Mouse (Mus musculus) embryonic facial prominence, embryonic 14.5 days (tissue): ENCODE measurements around the gene Gprc5c. TPM values are rescaled to one million over a fixed set of nuclear protein-coding genes. Genes with fewer than 3 reads are reported as not detected.

Experiments used
- ATAC-seq: fragments of 200-750 bp; cut with Nextera tagmentation; 2 replicates; pipeline ENCODE4 v1.8.0; 2017; ENCODE audit warnings: low read depth, moderate number of reproducible peaks, moderate TSS enrichment
- DNase-seq: peaks from one replicate; pipeline ENCODE4 v3.0.0-alpha.2; 2015; ENCODE audit warnings: low spot score
- H3K27ac ChIP-seq: fragments of 300-500 bp; sonication (generic); replicated peaks from 2 replicates; pipeline ENCODE4 v1.5.1; 2014; ENCODE audit warnings: low read depth, mild to moderate bottlenecking, low read length, moderate library complexity
- H3K27me3 ChIP-seq: fragments of 300-500 bp; sonication (generic); replicated peaks from 2 replicates; pipeline ENCODE4 v1.6.1; 2014; ENCODE audit warnings: low read length; ENCODE audit not compliant: control insufficient read depth, insufficient read depth
- H3K36me3 ChIP-seq: fragments of 300-500 bp; sonication (generic); 2 replicates; pipeline ENCODE4 v1.6.1; 2014; ENCODE audit warnings: low read length, mixed read lengths; ENCODE audit not compliant: control insufficient read depth, insufficient read depth
- H3K4me1 ChIP-seq: fragments of 300-500 bp; sonication (generic); 2 replicates; pipeline ENCODE4 v1.6.1; 2014; ENCODE audit warnings: antibody characterized with exemption, low read length; ENCODE audit not compliant: control insufficient read depth, insufficient read depth
- H3K4me2 ChIP-seq: fragments of 300-500 bp; sonication (generic); 2 replicates; pipeline ENCODE4 v1.6.1; 2014; ENCODE audit warnings: low read depth, mild to moderate bottlenecking, low read length, moderate library complexity, mixed read lengths
- H3K4me3 ChIP-seq: fragments of 300-500 bp; sonication (generic); 2 replicates; pipeline ENCODE4 v1.5.1; 2014; ENCODE audit warnings: low read depth, mild to moderate bottlenecking, low read length
- H3K9ac ChIP-seq: fragments of 300-500 bp; sonication (generic); 2 replicates; pipeline ENCODE4 v1.6.1; 2014; ENCODE audit warnings: low read depth, mild to moderate bottlenecking, low read length, moderate library complexity, mixed read lengths
- H3K9me3 ChIP-seq: fragments of 300-500 bp; sonication (generic); 2 replicates; pipeline ENCODE4 v1.6.1; 2016; ENCODE audit warnings: low read length; ENCODE audit not compliant: control insufficient read depth
- WGBS: fragments of 180-500 bp; shearing (Covaris S2); extraction: QIAGEN DNeasy Blood & Tissue Kit; methylation state at CpG from one replicate; pipeline ENCODE4 v1.1.7; 2014; 5-methylcytosine and 5-hydroxymethylcytosine counted together
- polyA plus RNA-seq: library from polyadenylated mRNA; unstranded; fragments of >200 nt; fragmentation: Nextera tagmentation; extraction: Ambion mirVana; gene quantifications from 2 replicates; pipeline ENCODE4 v1.2.1, GENCODE M21; 2014

Gene Gprc5c
- polyA plus RNA-seq, 1 experiment from 2014 or later, result 40.3 TPM

GRCm38 (mm10) chr11:114847008-114847407 lies 3.9 kb upstream of the Gprc5c start:
- no peaks in the 10 kb centered on the region; the same call in 1 of the 2 replicates for H3K27me3 ChIP-seq
- H3K9me3 ChIP-seq, result no peaks in the 10 kb centered on the region
- no peak overlapping the region for H3K4me3 ChIP-seq
- H3K27ac ChIP-seq, result no peak overlapping the region
- peaks cover 18% of the 10 kb centered on the region for H3K4me1 ChIP-seq
- ATAC-seq (no peak), DNase-seq (peak; percentile 20)
- WGBS, result 62% methylated on average over 5 of the region's 5 CpGs
- no peaks in the 10 kb centered on the region for H3K36me3 ChIP-seq
- H3K4me2 ChIP-seq, result no peak overlapping the region
- H3K9ac ChIP-seq, result no peak overlapping the region

- Histone ChIP-seq H3K9ac (no peak overlapping the region; the same call in 1 of the 2 replicates), H3K27me3 (no peaks in the 10 kb centered on the region; the same call in 1 of the 2 replicates), H3K4me2 (no peak overlapping the region; the same call in 1 of the 2 replicates), H3K4me1 (peaks cover 21% of the 10 kb centered on the region), H3K27ac (no peak overlapping the region), H3K4me3 (no peak overlapping the region), H3K36me3 (no peaks in the 10 kb centered on the region), H3K9me3 (no peaks in the 10 kb centered on the region)
- DNase-seq, result no peak
- WGBS, result 30% methylated on average over 2 of the region's 2 CpGs
- no peak for ATAC-seq
Observed at GRCm38 (mm10) chr11:114849572-114849971, 1.4 kb upstream of the Gprc5c start.

GRCm38 (mm10) chr11:114850066-114850451 lies 893 bp upstream of the Gprc5c start:
- H3K9me3 ChIP-seq, result no peaks in the 10 kb centered on the region
- peak overlapping the region; percentile 88 for H3K9ac ChIP-seq
- DNase-seq, result no peak
- H3K36me3 ChIP-seq, result no peaks in the 10 kb centered on the region
- no peak for ATAC-seq
- H3K4me1 ChIP-seq, result peaks cover 17% of the 10 kb centered on the region
- 18% methylated on average over 5 of the region's 5 CpGs for WGBS
- no peaks in the 10 kb centered on the region; the same call in 1 of the 2 replicates for H3K27me3 ChIP-seq
- peak overlapping the region; percentile 97 for H3K27ac ChIP-seq
- peak overlapping the region; percentile 83 for H3K4me3 ChIP-seq
- H3K4me2 ChIP-seq, result peak overlapping the region; percentile 96

GRCm38 (mm10) chr11:114851269-114851607 lies 286 bp downstream of the Gprc5c start:
- DNase-seq, result peak; percentile 56
- H3K9me3 ChIP-seq, result no peaks in the 10 kb centered on the region
- H3K36me3 ChIP-seq, result no peaks in the 10 kb centered on the region
- peak; percentile 19; the same call in 1 of the 2 replicates for ATAC-seq
- WGBS, result 1% methylated on average over 27 of the region's 27 CpGs
- peak overlapping the region; percentile 97 for H3K27ac ChIP-seq
- peaks cover 17% of the 10 kb centered on the region for H3K4me1 ChIP-seq
- peak overlapping the region; percentile 83 for H3K4me3 ChIP-seq
- peak overlapping the region; percentile 96 for H3K4me2 ChIP-seq
- H3K27me3 ChIP-seq, result no peaks in the 10 kb centered on the region; the same call in 1 of the 2 replicates
- H3K9ac ChIP-seq, result peak overlapping the region; percentile 88

GRCm38 (mm10) chr11:114851608-114852310 lies 807 bp downstream of the Gprc5c start:
- Histone ChIP-seq H3K27me3 (no peaks in the 10 kb centered on the region; the same call in 1 of the 2 replicates), H3K9ac (peak overlapping the region; percentile 88), H3K4me1 (peaks cover 17% of the 10 kb centered on the region), H3K27ac (peak overlapping the region; percentile 97), H3K4me3 (peak overlapping the region; percentile 83), H3K4me2 (peak overlapping the region; percentile 96), H3K36me3 (no peaks in the 10 kb centered on the region), H3K9me3 (no peaks in the 10 kb centered on the region)
- WGBS, result under 1% methylated on average over 34 of the region's 65 CpGs
- peak; percentile 84 for ATAC-seq
- peak; percentile 88 for DNase-seq

GRCm38 (mm10) chr11:114852311-114853173 lies 1.6 kb downstream of the Gprc5c start:
- H3K36me3 ChIP-seq, result no peaks in the 10 kb centered on the region
- ATAC-seq (no peak), DNase-seq (peak; percentile 75)
- no peaks in the 10 kb centered on the region for H3K9me3 ChIP-seq
- no peaks in the 10 kb centered on the region; the same call in 1 of the 2 replicates for H3K27me3 ChIP-seq
- WGBS, result under 1% methylated on average over 40 of the region's 40 CpGs
- peak overlapping the region; percentile 88 for H3K9ac ChIP-seq
- peaks cover 17% of the 10 kb centered on the region for H3K4me1 ChIP-seq
- peak overlapping the region; percentile 83 for H3K4me3 ChIP-seq
- H3K4me2 ChIP-seq, result peak overlapping the region; percentile 96
- peak overlapping the region; percentile 97 for H3K27ac ChIP-seq

- 17% methylated on average over 7 of the region's 7 CpGs for WGBS
- H3K4me1 ChIP-seq, result peaks cover 17% of the 10 kb centered on the region
- H3K27ac ChIP-seq, result peak overlapping the region; percentile 97
- no peak for ATAC-seq
- no peaks in the 10 kb centered on the region for H3K36me3 ChIP-seq
- H3K27me3 ChIP-seq, result no peaks in the 10 kb centered on the region; the same call in 1 of the 2 replicates
- peak overlapping the region; percentile 88 for H3K9ac ChIP-seq
- no peak for DNase-seq
- peak overlapping the region; percentile 96 for H3K4me2 ChIP-seq
- peak overlapping the region; percentile 83 for H3K4me3 ChIP-seq
- H3K9me3 ChIP-seq, result no peaks in the 10 kb centered on the region
Observed at GRCm38 (mm10) chr11:114853174-114853838, 2.4 kb downstream of the Gprc5c start.

GRCm38 (mm10) chr11:114854581-114854980 lies 3.6 kb downstream of the Gprc5c start:
- no peak overlapping the region for H3K4me3 ChIP-seq
- DNase-seq, result no peak
- H3K36me3 ChIP-seq, result no peaks in the 10 kb centered on the region
- no peaks in the 10 kb centered on the region for H3K9me3 ChIP-seq
- H3K4me2 ChIP-seq, result 0 out of 2 replicates have a peak overlapping the region, but pooled peaks have one; percentile 96
- no peaks in the 10 kb centered on the region for H3K27me3 ChIP-seq
- 73% methylated on average over 6 of the region's 6 CpGs for WGBS
- H3K9ac ChIP-seq, result no peak overlapping the region
- H3K4me1 ChIP-seq, result peaks cover 16% of the 10 kb centered on the region
- no peak overlapping the region for H3K27ac ChIP-seq
- no peak for ATAC-seq
